Mouse (Mus musculus) midbrain, embryonic 11.5 days (tissue): ENCODE measurements at regions not wholly inside any gene's neighbourhood (a gene's known extent, or its start where the extent isn't known, plus 50 kb on each side); places are given as distances from the start of the nearest gene placed in this dataset.

Source experiments
- ATAC-seq: fragments of 200-750 bp; cut with Nextera tagmentation; 2 replicates; pipeline ENCODE4 v1.8.0; 2017; ENCODE audit warnings: moderate TSS enrichment, moderate library complexity; ENCODE audit not compliant: low FRiP score
- DNase-seq: peaks from one replicate; pipeline ENCODE4 v3.0.0; 2015; ENCODE audit warnings: low spot score; ENCODE audit errors: missing footprints
- H3K27ac ChIP-seq: fragments of 300-500 bp; sonication (generic); 2 replicates; pipeline ENCODE4 v1.5.1; 2014; ENCODE audit warnings: low read depth, low read length
- H3K27me3 ChIP-seq: fragments of 300-500 bp; sonication (generic); 2 replicates; pipeline ENCODE4 v1.6.1; 2014; ENCODE audit warnings: mild to moderate bottlenecking, low read length, moderate library complexity, mixed read lengths; ENCODE audit not compliant: control insufficient read depth, insufficient read depth
- H3K36me3 ChIP-seq: fragments of 300-500 bp; sonication (generic); 2 replicates; pipeline ENCODE4 v1.6.1; 2014; ENCODE audit warnings: mild to moderate bottlenecking, low read length, moderate library complexity, mixed read lengths; ENCODE audit not compliant: control insufficient read depth, insufficient read depth
- H3K4me1 ChIP-seq: fragments of 300-500 bp; sonication (generic); 2 replicates; pipeline ENCODE4 v1.6.1; 2014; ENCODE audit warnings: low read length; ENCODE audit not compliant: control insufficient read depth, insufficient read depth
- H3K4me2 ChIP-seq: fragments of 300-500 bp; sonication (generic); 2 replicates; pipeline ENCODE4 v1.6.1; 2014; ENCODE audit warnings: mild to moderate bottlenecking, moderate library complexity
- H3K4me3 ChIP-seq: fragments of 300-500 bp; sonication (generic); 2 replicates; pipeline ENCODE4 v1.5.1; 2014; ENCODE audit warnings: low read depth, low read length
- H3K9ac ChIP-seq: fragments of 300-500 bp; sonication (generic); 2 replicates; pipeline ENCODE4 v1.6.1; 2014; ENCODE audit warnings: low read length
- H3K9me3 ChIP-seq: fragments of 300-500 bp; sonication (generic); 2 replicates; pipeline ENCODE4 v1.6.1; 2016; ENCODE audit warnings: low read length; ENCODE audit not compliant: control insufficient read depth
- WGBS: fragments of 180-500 bp; shearing (Covaris S2); extraction: QIAGEN DNeasy Blood & Tissue Kit; methylation state at CpG from one replicate; pipeline ENCODE4 v1.1.7; 2014; 5-methylcytosine and 5-hydroxymethylcytosine counted together

DNA sequence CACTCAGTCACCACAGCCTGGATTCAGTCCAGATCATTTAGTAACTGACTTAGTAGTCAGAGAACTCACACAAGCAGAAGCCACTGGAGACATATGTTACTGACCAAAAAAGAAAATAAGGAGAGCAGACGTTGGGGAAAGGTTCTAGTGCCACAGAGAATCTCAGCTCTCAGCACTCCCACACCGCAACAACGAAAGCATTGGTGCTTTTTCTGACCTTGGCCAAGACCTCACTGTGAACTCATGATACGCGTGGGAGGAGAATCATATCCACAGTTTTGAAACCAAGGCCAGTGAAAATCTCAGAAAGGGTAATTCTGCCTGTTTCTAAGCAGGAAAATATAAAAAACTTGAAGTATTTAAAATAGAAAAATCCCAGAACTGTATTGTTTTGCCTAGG, 591.0 kb downstream of the Hs3st4 start:
- WGBS, result 89% methylated on average over 5 of the region's 5 CpGs
- Histone ChIP-seq H3K9ac (no peak overlapping the region), H3K36me3 (no peaks in the 10 kb centered on the region), H3K4me3 (no peak overlapping the region), H3K4me1 (no peaks in the 10 kb centered on the region), H3K9me3 (no peaks in the 10 kb centered on the region), H3K4me2 (no peak overlapping the region), H3K27me3 (no peaks in the 10 kb centered on the region), H3K27ac (no peak overlapping the region)
- ATAC-seq, result no peak
- DNase-seq, result no peak

DNA sequence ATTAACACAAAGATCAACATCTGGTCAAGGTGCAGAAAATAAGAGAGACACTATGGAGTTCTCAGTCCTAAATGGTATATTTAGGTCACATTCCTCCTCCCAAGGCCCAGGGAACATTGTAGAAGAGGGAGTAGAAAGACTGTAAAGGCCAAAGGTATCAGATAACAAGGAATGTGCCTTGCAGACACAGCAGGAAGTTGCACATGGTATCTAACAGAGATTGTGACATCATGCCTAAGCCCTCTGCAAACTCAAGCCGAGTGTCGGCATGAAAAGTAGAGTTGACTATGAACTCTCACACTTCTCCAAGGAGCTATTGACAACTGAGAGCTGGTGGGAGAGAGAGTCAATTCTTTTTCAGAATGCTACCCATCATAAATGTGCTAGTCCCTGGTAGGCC, 598.7 kb downstream of the Hs3st4 start:
- H3K4me2 ChIP-seq, result no peak overlapping the region
- H3K9me3 ChIP-seq, result no peaks in the 10 kb centered on the region

DNA sequence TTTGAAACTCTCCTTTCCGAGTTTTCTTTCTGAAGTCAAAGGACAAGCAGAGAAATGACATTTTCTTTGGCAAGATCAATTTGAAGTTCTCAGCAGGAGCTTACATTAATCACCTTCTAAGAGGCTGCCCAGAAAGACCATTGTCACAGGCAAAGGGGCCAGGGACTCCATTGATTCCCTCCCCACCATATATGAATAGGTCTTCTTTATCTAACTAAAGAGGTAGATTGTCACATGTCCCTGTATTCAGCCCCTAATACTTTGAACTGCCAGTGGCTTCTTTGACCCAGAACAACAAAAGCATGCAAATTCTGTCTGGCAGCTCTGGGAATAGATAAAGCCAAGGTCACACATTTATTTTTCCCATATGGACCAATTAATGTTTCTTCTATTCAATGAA, 602.6 kb downstream of the Hs3st4 start:
- no peaks in the 10 kb centered on the region for H3K4me1 ChIP-seq
- DNase-seq (no peak), ATAC-seq (no peak)
- H3K27ac ChIP-seq, result no peak overlapping the region
- no peaks in the 10 kb centered on the region for H3K27me3 ChIP-seq
- H3K4me2 ChIP-seq, result no peak overlapping the region
- no peak overlapping the region for H3K4me3 ChIP-seq
- no peaks in the 10 kb centered on the region for H3K9me3 ChIP-seq
- H3K36me3 ChIP-seq, result no peaks in the 10 kb centered on the region
- WGBS, result 44% methylated on average over 1 of the region's 1 CpGs
- H3K9ac ChIP-seq, result no peak overlapping the region

More for the DNA sequence above, 598.7 kb downstream of the Hs3st4 start:
- Histone ChIP-seq H3K4me1 (no peaks in the 10 kb centered on the region), H3K27ac (no peak overlapping the region), H3K36me3 (no peaks in the 10 kb centered on the region), H3K9ac (no peak overlapping the region), H3K4me3 (no peak overlapping the region), H3K27me3 (no peaks in the 10 kb centered on the region)
- 88% methylated on average over 2 of the region's 2 CpGs for WGBS
- no peak for ATAC-seq
- DNase-seq, result no peak

DNA sequence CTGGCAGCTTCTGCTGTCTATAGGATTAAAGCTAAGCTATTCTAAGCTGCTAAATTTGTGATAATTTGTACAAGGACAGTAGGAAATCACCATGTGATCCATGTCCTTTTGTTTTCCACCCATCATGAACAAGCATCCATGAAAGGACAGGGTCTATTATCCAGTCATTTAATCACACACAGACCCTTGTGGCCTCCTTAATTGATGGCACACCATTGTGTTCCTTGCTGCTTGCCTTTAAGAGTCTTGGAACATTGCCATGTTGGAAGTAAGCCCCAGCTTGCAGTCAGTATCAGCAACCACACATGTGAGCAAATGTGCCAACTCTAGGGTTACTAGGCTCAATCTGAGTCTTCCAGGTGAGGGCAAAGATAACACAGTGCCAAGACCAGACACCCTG, 608.7 kb downstream of the Hs3st4 start:
- Histone ChIP-seq H3K27ac (no peak overlapping the region), H3K4me3 (no peak overlapping the region), H3K9ac (no peak overlapping the region), H3K27me3 (no peaks in the 10 kb centered on the region), H3K4me1 (no peaks in the 10 kb centered on the region), H3K4me2 (no peak overlapping the region), H3K9me3 (no peaks in the 10 kb centered on the region), H3K36me3 (no peaks in the 10 kb centered on the region)
- DNase-seq (no peak), ATAC-seq (no peak)

DNA sequence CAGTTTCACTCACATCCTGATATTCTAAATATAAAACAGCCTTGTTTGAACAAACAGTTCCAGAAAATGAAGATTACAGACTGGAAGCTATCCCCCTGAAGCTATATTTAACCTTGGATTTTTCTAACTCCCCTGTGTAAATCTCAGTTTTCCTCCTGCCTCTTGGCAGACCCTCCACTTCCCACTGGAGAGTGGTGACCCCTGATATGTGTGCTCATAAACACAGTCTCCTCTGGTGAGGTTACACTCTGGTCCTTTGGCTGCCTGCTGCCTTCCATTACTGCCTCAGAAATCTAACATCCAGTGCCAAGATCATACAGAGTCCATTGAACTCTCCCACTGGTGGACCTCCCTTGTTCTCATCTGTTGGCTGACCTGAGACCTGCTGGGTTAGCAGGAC, 610.8 kb downstream of the Hs3st4 start:
- H3K27ac ChIP-seq, result no peak overlapping the region
- H3K4me3 ChIP-seq, result no peak overlapping the region
- ATAC-seq, result no peak
- H3K9me3 ChIP-seq, result no peaks in the 10 kb centered on the region
- DNase-seq, result no peak
- H3K4me2 ChIP-seq, result no peak overlapping the region
- H3K4me1 ChIP-seq, result no peaks in the 10 kb centered on the region
- no peak overlapping the region for H3K9ac ChIP-seq
- H3K27me3 ChIP-seq, result no peaks in the 10 kb centered on the region
- no peaks in the 10 kb centered on the region for H3K36me3 ChIP-seq

DNA sequence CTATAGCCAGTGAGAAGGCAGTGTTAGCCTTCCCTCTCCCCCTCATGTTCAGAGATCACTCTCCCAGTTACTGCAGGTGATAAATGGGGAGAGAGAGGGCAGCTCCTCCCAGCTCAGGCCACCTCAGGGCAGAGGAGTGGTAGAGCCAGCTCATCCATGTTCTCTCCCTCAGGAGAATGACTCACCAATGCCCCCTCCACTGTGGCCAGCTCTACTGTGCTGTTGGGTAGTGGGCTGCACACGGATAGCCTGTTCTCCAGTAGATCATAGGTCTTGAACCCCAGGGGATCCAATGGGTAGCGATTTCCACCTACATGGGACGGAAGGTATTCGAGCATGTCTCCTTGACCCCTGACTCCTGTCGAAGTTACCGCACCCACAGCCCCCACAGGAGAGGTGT, 618.1 kb downstream of the Hs3st4 start:
- no peak overlapping the region for H3K9ac ChIP-seq
- no peak for ATAC-seq
- H3K4me3 ChIP-seq, result no peak overlapping the region
- no peak overlapping the region for H3K4me2 ChIP-seq
- no peaks in the 10 kb centered on the region for H3K36me3 ChIP-seq
- H3K4me1 ChIP-seq, result no peaks in the 10 kb centered on the region
- H3K9me3 ChIP-seq, result no peaks in the 10 kb centered on the region
- H3K27me3 ChIP-seq, result no peaks in the 10 kb centered on the region
- no peak for DNase-seq
- no peak overlapping the region for H3K27ac ChIP-seq
- WGBS, result 92% methylated on average over 6 of the region's 6 CpGs

DNA sequence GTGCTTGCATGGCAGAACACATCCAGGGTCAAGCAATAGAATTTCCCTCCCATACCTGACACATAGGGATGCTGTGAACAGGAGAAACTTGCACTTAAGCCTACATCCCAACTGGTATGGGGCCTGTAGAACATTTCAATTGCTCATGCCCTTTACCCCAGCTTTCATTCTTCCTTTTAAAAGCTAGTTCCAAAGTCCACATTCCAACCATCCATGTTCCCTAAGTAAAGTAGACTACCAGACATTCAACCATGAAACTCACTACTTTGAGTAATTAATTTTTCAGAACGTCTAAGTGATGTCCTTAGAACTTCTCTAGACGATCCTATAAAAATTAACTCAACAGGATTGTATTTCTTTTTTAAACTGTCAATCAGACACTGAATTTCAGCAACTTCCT, 621.9 kb downstream of the Hs3st4 start:
- no peaks in the 10 kb centered on the region for H3K27me3 ChIP-seq
- ATAC-seq, result no peak
- no peak for DNase-seq
- WGBS, result 90% methylated on average over 2 of the region's 2 CpGs
- H3K4me3 ChIP-seq, result no peak overlapping the region
- H3K27ac ChIP-seq, result no peak overlapping the region
- H3K4me1 ChIP-seq, result no peaks in the 10 kb centered on the region
- no peaks in the 10 kb centered on the region for H3K36me3 ChIP-seq
- H3K4me2 ChIP-seq, result no peak overlapping the region
- H3K9ac ChIP-seq, result no peak overlapping the region
- no peaks in the 10 kb centered on the region for H3K9me3 ChIP-seq

DNA sequence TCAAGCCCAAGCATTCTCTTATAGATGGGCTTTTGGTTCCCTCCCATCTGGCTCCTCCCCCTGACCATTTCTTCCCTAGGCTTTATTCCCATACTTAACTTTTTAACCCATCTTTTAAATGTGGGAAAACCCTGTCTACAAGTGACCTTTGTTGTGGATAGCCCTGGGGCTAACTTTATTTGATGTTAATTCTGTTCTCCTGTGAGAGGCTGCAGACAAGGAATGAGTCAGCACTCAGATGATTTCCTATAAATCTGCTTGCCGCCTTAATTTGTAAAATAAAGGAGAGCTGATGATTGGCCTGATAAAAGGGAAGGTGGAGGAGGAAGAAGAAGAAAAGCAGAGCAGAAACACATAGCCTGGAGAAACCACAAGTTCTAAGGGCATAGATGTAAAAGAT, 623.3 kb downstream of the Hs3st4 start:
- no peak overlapping the region for H3K4me3 ChIP-seq
- no peaks in the 10 kb centered on the region for H3K36me3 ChIP-seq
- H3K4me1 ChIP-seq, result no peaks in the 10 kb centered on the region
- H3K9ac ChIP-seq, result no peak overlapping the region
- WGBS, result 73% methylated on average over 1 of the region's 1 CpGs
- DNase-seq (no peak), ATAC-seq (no peak)
- no peak overlapping the region for H3K4me2 ChIP-seq
- no peak overlapping the region for H3K27ac ChIP-seq
- no peaks in the 10 kb centered on the region for H3K9me3 ChIP-seq
- H3K27me3 ChIP-seq, result no peaks in the 10 kb centered on the region

DNA sequence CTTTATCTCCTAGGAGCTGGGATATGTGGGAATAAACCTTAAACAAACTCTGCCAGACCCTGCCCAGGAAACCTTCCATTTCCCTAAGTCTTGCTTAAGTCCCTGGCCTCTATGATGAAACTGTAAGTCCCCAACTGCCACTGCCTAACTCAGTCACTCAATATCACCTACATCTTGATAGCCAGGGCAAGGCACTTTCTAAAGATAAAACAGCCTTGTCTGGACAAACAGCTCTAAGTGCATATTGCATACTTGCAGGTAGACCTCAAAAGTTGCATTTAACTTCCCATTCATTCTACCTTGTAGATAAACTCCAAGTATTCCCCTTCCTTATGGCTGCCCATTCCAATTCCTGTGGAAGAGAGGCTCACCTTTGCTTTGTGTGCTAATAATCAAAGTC, 624.4 kb downstream of the Hs3st4 start:
- Histone ChIP-seq H3K9ac (no peak overlapping the region), H3K4me2 (no peak overlapping the region), H3K4me3 (no peak overlapping the region), H3K9me3 (no peaks in the 10 kb centered on the region), H3K27me3 (no peaks in the 10 kb centered on the region), H3K27ac (no peak overlapping the region), H3K4me1 (no peaks in the 10 kb centered on the region), H3K36me3 (no peaks in the 10 kb centered on the region)
- ATAC-seq, result no peak
- no peak for DNase-seq

DNA sequence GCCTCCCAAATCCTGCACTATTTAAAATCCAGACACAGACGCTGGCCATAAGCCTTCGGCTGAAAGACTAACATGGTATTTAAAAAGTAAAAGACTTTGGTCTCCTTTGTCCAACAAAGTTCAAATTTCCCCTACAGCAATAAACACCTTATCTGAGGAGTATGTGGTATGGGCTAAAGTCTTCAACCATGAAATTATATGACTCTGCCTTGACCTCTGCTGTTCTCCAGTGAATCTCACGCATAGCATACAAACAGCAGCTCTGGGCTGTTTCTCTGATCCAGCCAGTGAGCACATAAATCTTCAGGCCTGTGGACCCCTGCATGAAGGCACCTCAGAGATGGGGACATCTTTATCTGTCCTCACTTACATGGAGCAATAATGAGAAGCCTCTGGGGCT, 627.8 kb downstream of the Hs3st4 start:
- Histone ChIP-seq H3K27me3 (no peaks in the 10 kb centered on the region), H3K4me3 (no peak overlapping the region), H3K27ac (no peak overlapping the region), H3K4me1 (no peaks in the 10 kb centered on the region), H3K4me2 (no peak overlapping the region), H3K9me3 (no peaks in the 10 kb centered on the region), H3K36me3 (no peaks in the 10 kb centered on the region), H3K9ac (no peak overlapping the region)
- no peak for DNase-seq
- ATAC-seq, result no peak
- 92% methylated on average over 3 of the region's 3 CpGs for WGBS
